Mouse (Mus musculus): Measurements from ENCODE around the gene Fam167b.

DNA sequence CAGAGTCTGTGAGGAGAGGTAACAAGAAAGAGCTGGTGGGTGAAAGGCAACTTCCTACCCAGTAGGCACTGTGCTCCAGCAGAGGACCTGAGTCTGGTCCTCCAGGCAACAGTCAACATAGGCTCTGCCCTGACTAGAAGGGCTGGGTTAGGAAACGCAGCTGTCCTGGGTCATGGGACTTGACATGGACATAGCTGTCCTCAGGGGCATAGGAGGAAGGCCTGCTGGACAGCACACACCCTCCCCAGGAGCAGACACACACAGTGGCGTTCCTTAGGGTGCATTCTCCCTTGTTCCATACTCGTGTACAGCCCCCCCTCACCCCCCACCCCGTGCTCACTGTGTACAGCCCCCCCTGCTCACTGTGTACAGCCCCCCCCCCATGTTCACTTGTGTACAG lies 32.1 kb upstream of the Fam167b start:
- TF ChIP-seq CTCF (IDR thresholded peaks at IDR 0.05; ENCODE audit: insufficient read depth, low read length) (no peak), POLR2A (IDR thresholded peaks at IDR 0.05; ENCODE audit: borderline replicate concordance, extremely low read depth, low read depth, low read length) (no peak)

Measured in lung, adult 2 months (tissue).